Mouse (Mus musculus): ENCODE results near the gene Cacng7. TPM values are rescaled to one million over a fixed set of nuclear protein-coding genes. Genes with fewer than 3 reads are reported as not detected.
A peak's percentile ranks its signal among the peaks of the same experiment; 100 is the strongest.

The Cacng7 gene
- polyA plus RNA-seq (2015; fragmentation: Nextera tagmentation; extraction: Ambion mirVana), result 2.6 and 2.9 TPM in 2 replicates

- Histone ChIP-seq H3K27me3 (replicated peaks; ENCODE audit: control insufficient read depth, insufficient read depth, low read length) (peaks cover 3% of the 10 kb centered on the region; the same call in 1 of the 2 replicates), H3K36me3 (ENCODE audit: control insufficient read depth, insufficient read depth, low read length) (no peaks in the 10 kb centered on the region), H3K27ac (ENCODE audit: low read depth, low read length) (peak within 1 kb of the TSS; percentile 88), H3K4me3 (ENCODE audit: low read length) (peak within 1 kb of the TSS; percentile 71), H3K9ac (ENCODE audit: low read depth, low read length) (peak within 1 kb of the TSS; percentile 78), H3K4me2 (ENCODE audit: low read length) (peak within 1 kb of the TSS; percentile 77), H3K4me1 (ENCODE audit: control insufficient read depth, insufficient read depth, low read depth, low read length) (peaks cover 12% of the 10 kb centered on the region), H3K9me3 (ENCODE audit: control insufficient read depth, low read length) (no peaks in the 10 kb centered on the region)
- WGBS, result under 1% methylated on average over 50 of the region's 65 CpGs
- peak; percentile 72 for ATAC-seq
Observed at GRCm38 (mm10) chr7:3332619-3333521, at the start of gene Cacng7. TSS of gene Cacng7 (plus strand) at chr7:3332955.

GRCm38 (mm10) chr7:3283081-3283875 is 49.5 kb upstream of the Cacng7 start:
- 90% methylated on average over 11 of the region's 11 CpGs for WGBS
- Histone ChIP-seq H3K4me1 (ENCODE audit: control insufficient read depth, insufficient read depth, low read depth, low read length) (no peaks in the 10 kb centered on the region), H3K4me2 (ENCODE audit: low read length) (no peak overlapping the region), H3K9me3 (ENCODE audit: control insufficient read depth, low read length) (no peaks in the 10 kb centered on the region), H3K9ac (ENCODE audit: low read depth, low read length) (no peak overlapping the region), H3K4me3 (ENCODE audit: low read length) (no peak overlapping the region), H3K36me3 (ENCODE audit: control insufficient read depth, insufficient read depth, low read length) (no peaks in the 10 kb centered on the region), H3K27ac (ENCODE audit: low read depth, low read length) (no peak overlapping the region), H3K27me3 (replicated peaks; ENCODE audit: control insufficient read depth, insufficient read depth, low read length) (no peaks in the 10 kb centered on the region)
- no peak for ATAC-seq

GRCm38 (mm10) chr7:3284604-3285003 is 48.2 kb upstream of the Cacng7 start:
- Histone ChIP-seq H3K36me3 (ENCODE audit: control insufficient read depth, insufficient read depth, low read length) (no peaks in the 10 kb centered on the region), H3K9me3 (ENCODE audit: control insufficient read depth, low read length) (no peaks in the 10 kb centered on the region), H3K4me1 (ENCODE audit: control insufficient read depth, insufficient read depth, low read depth, low read length) (no peaks in the 10 kb centered on the region), H3K4me3 (ENCODE audit: low read length) (no peak overlapping the region), H3K9ac (ENCODE audit: low read depth, low read length) (no peak overlapping the region), H3K27me3 (replicated peaks; ENCODE audit: control insufficient read depth, insufficient read depth, low read length) (no peaks in the 10 kb centered on the region), H3K4me2 (ENCODE audit: low read length) (no peak overlapping the region), H3K27ac (ENCODE audit: low read depth, low read length) (no peak overlapping the region)
- WGBS, result 91% methylated on average over 10 of the region's 10 CpGs
- ATAC-seq, result no peak

GRCm38 (mm10) chr7:3286036-3286435 is 46.7 kb upstream of the Cacng7 start:
- Histone ChIP-seq H3K4me2 (ENCODE audit: low read length) (no peak overlapping the region), H3K4me3 (ENCODE audit: low read length) (no peak overlapping the region), H3K27me3 (replicated peaks; ENCODE audit: control insufficient read depth, insufficient read depth, low read length) (no peaks in the 10 kb centered on the region), H3K36me3 (ENCODE audit: control insufficient read depth, insufficient read depth, low read length) (no peaks in the 10 kb centered on the region), H3K9me3 (ENCODE audit: control insufficient read depth, low read length) (no peaks in the 10 kb centered on the region), H3K9ac (ENCODE audit: low read depth, low read length) (no peak overlapping the region), H3K4me1 (ENCODE audit: control insufficient read depth, insufficient read depth, low read depth, low read length) (peaks cover 8% of the 10 kb centered on the region), H3K27ac (ENCODE audit: low read depth, low read length) (no peak overlapping the region)
- ATAC-seq, result no peak
- 90% methylated on average over 5 of the region's 5 CpGs for WGBS

- Histone ChIP-seq H3K9ac (ENCODE audit: low read depth, low read length) (no peak overlapping the region), H3K27ac (ENCODE audit: low read depth, low read length) (no peak overlapping the region), H3K27me3 (replicated peaks; ENCODE audit: control insufficient read depth, insufficient read depth, low read length) (no peaks in the 10 kb centered on the region), H3K4me2 (ENCODE audit: low read length) (no peak overlapping the region), H3K4me1 (ENCODE audit: control insufficient read depth, insufficient read depth, low read depth, low read length) (peaks cover 10% of the 10 kb centered on the region), H3K9me3 (ENCODE audit: control insufficient read depth, low read length) (no peaks in the 10 kb centered on the region), H3K4me3 (ENCODE audit: low read length) (no peak overlapping the region), H3K36me3 (ENCODE audit: control insufficient read depth, insufficient read depth, low read length) (no peaks in the 10 kb centered on the region)
- 43% methylated on average over 7 of the region's 7 CpGs for WGBS
- ATAC-seq, result no peak
Observed at GRCm38 (mm10) chr7:3287186-3287585, 45.6 kb upstream of the Cacng7 start.

- WGBS, result 2% methylated on average over 30 of the region's 30 CpGs
Observed at GRCm38 (mm10) chr7:3288976-3289970, 43.5 kb upstream of the Cacng7 start, which contains the start of the genes Myadm and Prkcg. TSS of gene Myadm (plus strand) at chr7:3289080. TSS of gene Prkcg (plus strand) at chr7:3289179.

GRCm38 (mm10) chr7:3290257-3291033 is 42.3 kb upstream of the Cacng7 start:
- WGBS, result 1% methylated on average over 18 of the region's 18 CpGs
- ATAC-seq, result peak; percentile 94
- peaks cover 6% of the 10 kb centered on the region; the same call in 1 of the 2 replicates for H3K36me3 ChIP-seq (ENCODE audit: control insufficient read depth, insufficient read depth, low read length)
- peak overlapping the region; percentile 92 for H3K9ac ChIP-seq (ENCODE audit: low read depth, low read length)
- H3K4me3 ChIP-seq (ENCODE audit: low read length), result peak overlapping the region; percentile 69
- peak overlapping the region; percentile 73 for H3K27ac ChIP-seq (ENCODE audit: low read depth, low read length)
- H3K9me3 ChIP-seq (ENCODE audit: control insufficient read depth, low read length), result no peaks in the 10 kb centered on the region
- peaks cover 16% of the 10 kb centered on the region for H3K4me1 ChIP-seq (ENCODE audit: control insufficient read depth, insufficient read depth, low read depth, low read length)
- H3K4me2 ChIP-seq (ENCODE audit: low read length), result peak overlapping the region; percentile 75
- H3K27me3 ChIP-seq (replicated peaks; ENCODE audit: control insufficient read depth, insufficient read depth, low read length), result no peaks in the 10 kb centered on the region

More at GRCm38 (mm10) chr7:3288976-3289970, 43.5 kb upstream of the Cacng7 start, which contains the start of the genes Myadm and Prkcg:
- H3K27me3 ChIP-seq (replicated peaks; ENCODE audit: control insufficient read depth, insufficient read depth, low read length), result no peaks in the 10 kb centered on the region
- H3K4me1 ChIP-seq (ENCODE audit: control insufficient read depth, insufficient read depth, low read depth, low read length), result peaks cover 16% of the 10 kb centered on the region
- peak; percentile 55 for ATAC-seq
- no peaks in the 10 kb centered on the region for H3K9me3 ChIP-seq (ENCODE audit: control insufficient read depth, low read length)
- H3K9ac ChIP-seq (ENCODE audit: low read depth, low read length), result peak within 1 kb of the TSS; percentile 92
- H3K36me3 ChIP-seq (ENCODE audit: control insufficient read depth, insufficient read depth, low read length), result peaks cover 6% of the 10 kb centered on the region; the same call in 1 of the 2 replicates
- peak within 1 kb of the TSS; percentile 75 for H3K4me2 ChIP-seq (ENCODE audit: low read length)
- H3K4me3 ChIP-seq (ENCODE audit: low read length), result peak within 1 kb of the TSS; percentile 69
- peak within 1 kb of the TSS; percentile 83 for H3K27ac ChIP-seq (ENCODE audit: low read depth, low read length)

GRCm38 (mm10) chr7:3291197-3291596 is 41.6 kb upstream of the Cacng7 start:
- Histone ChIP-seq H3K4me3 (ENCODE audit: low read length) (peak overlapping the region; percentile 69), H3K9ac (ENCODE audit: low read depth, low read length) (peak overlapping the region; percentile 58), H3K36me3 (ENCODE audit: control insufficient read depth, insufficient read depth, low read length) (peaks cover 6% of the 10 kb centered on the region), H3K27me3 (replicated peaks; ENCODE audit: control insufficient read depth, insufficient read depth, low read length) (no peaks in the 10 kb centered on the region), H3K4me1 (ENCODE audit: control insufficient read depth, insufficient read depth, low read depth, low read length) (peaks cover 16% of the 10 kb centered on the region), H3K4me2 (ENCODE audit: low read length) (peak overlapping the region; percentile 75), H3K9me3 (ENCODE audit: control insufficient read depth, low read length) (no peaks in the 10 kb centered on the region), H3K27ac (ENCODE audit: low read depth, low read length) (no peak overlapping the region)
- 34% methylated on average over 6 of the region's 6 CpGs for WGBS
- peak; percentile 2 for ATAC-seq
